Mouse (Mus musculus) megakaryocyte, embryonic 14.5 days (primary cell): ENCODE results near the gene Slc35a2.
"Not testable (repeated sequence)": the region's sequence is repeated elsewhere in the genome, so short reads cannot be mapped to it uniquely, and the experiment has no call there.

Experiments
- FLI1 ChIP-seq: IDR thresholded peaks from 2 replicates; pipeline ENCODE4 v1.6.1; 2012; ENCODE audit warnings: low read length, inconsistent platforms, mixed read lengths
- GATA1 ChIP-seq: IDR thresholded peaks from 3 replicates; pipeline ENCODE4 v1.6.1; 2012; ENCODE audit warnings: mixed read lengths, low read length, inconsistent platforms, borderline replicate concordance

- not testable (repeated sequence) for TF ChIP-seq GATA1, FLI1
These were observed 31.8 kb downstream of the Slc35a2 start for GRCm38 (mm10) chrX:7915669-7916068.
